Mouse (Mus musculus) myocyte (in vitro differentiated cells): ENCODE measurements around the gene S100a10. TPM values are rescaled to one million over a fixed set of nuclear protein-coding genes. Genes with fewer than 3 reads are reported as not detected.
"Not testable (repeated sequence)": the region's sequence is repeated elsewhere in the genome, so short reads cannot be mapped to it uniquely, and the experiment has no call there.

ENCODE experiments used
- H3K27me3 ChIP-seq: one replicate; pipeline ENCODE4 v1.6.1; 2011; ENCODE audit not compliant: control insufficient read depth, insufficient read depth, insufficient read length
- H3K36me3 ChIP-seq: one replicate; pipeline ENCODE4 v1.6.1; 2011; ENCODE audit not compliant: control insufficient read depth, insufficient read depth
- H3K4me2 ChIP-seq: one replicate; pipeline ENCODE4 v1.6.1; 2011; ENCODE audit warnings: low read depth, control low read depth
- H3K4me3 ChIP-seq: one replicate; pipeline ENCODE4 v1.5.1; 2011; ENCODE audit warnings: mild to moderate bottlenecking, control low read depth, moderate library complexity
- H3K79me2 ChIP-seq: one replicate; pipeline ENCODE4 v1.6.1; 2011; ENCODE audit not compliant: control insufficient read depth, insufficient read depth
- H3ac ChIP-seq: one replicate; pipeline ENCODE4 v1.6.1; 2011; ENCODE audit not compliant: control insufficient read depth, insufficient read length
- CEBPB ChIP-seq: IDR thresholded peaks from 2 replicates; pipeline ENCODE4 v1.6.1; 2011; ENCODE audit warnings: mild to moderate bottlenecking, moderate library complexity; ENCODE audit not compliant: poor library complexity, insufficient read depth, severe bottlenecking
- E2F4 ChIP-seq: IDR thresholded peaks from one replicate; pipeline ENCODE4 v1.6.1; 2011; ENCODE audit warnings: mild to moderate bottlenecking, control low read depth, moderate library complexity; ENCODE audit not compliant: insufficient read depth
- MAX ChIP-seq: IDR thresholded peaks from one replicate; pipeline ENCODE4 v1.6.1; 2011; ENCODE audit warnings: low read depth, mild to moderate bottlenecking, control low read depth
- MYOD1 ChIP-seq, 3 experiments: IDR thresholded peaks; one replicate each; pipeline ENCODE4 v1.6.1; 2011; ENCODE audit warnings: control low read depth in 2 of 3, low read depth in 2 of 3, mild to moderate bottlenecking in 2 of 3, moderate library complexity in 1 of 3; ENCODE audit not compliant: insufficient read length in 2 of 3, control insufficient read depth in 1 of 3
- MYOG ChIP-seq, 3 experiments: IDR thresholded peaks; one replicate each; pipeline ENCODE4 v1.6.1; 2011; ENCODE audit warnings: control low read depth in 2 of 3, low read depth in 2 of 3, mild to moderate bottlenecking in 2 of 3; ENCODE audit not compliant: insufficient read length in 2 of 3, control insufficient read depth in 1 of 3, insufficient read depth in 1 of 3
- POLR2A ChIP-seq: IDR thresholded peaks from one replicate; pipeline ENCODE4 v1.6.1; 2011; ENCODE audit warnings: low read depth, mild to moderate bottlenecking, control low read depth, moderate library complexity; ENCODE audit not compliant: insufficient read length
- POLR2AphosphoS2 ChIP-seq: IDR thresholded peaks from one replicate; pipeline ENCODE4 v1.6.1; 2011; ENCODE audit warnings: low read depth, control low read depth; ENCODE audit not compliant: insufficient read length
- REST ChIP-seq: IDR thresholded peaks from one replicate; pipeline ENCODE4 v1.6.1; 2011; ENCODE audit warnings: mild to moderate bottlenecking, control low read depth, moderate library complexity; ENCODE audit not compliant: insufficient read depth, insufficient read length
- SRF ChIP-seq: IDR thresholded peaks from one replicate; pipeline ENCODE4 v1.6.1; 2011; ENCODE audit warnings: low read depth; ENCODE audit not compliant: control insufficient read depth, insufficient read length
- TCF12 ChIP-seq: IDR thresholded peaks from one replicate; pipeline ENCODE4 v1.6.1; 2011; ENCODE audit warnings: mild to moderate bottlenecking, control low read depth; ENCODE audit not compliant: poor library complexity, insufficient read depth, severe bottlenecking
- TCF3 ChIP-seq: IDR thresholded peaks from one replicate; pipeline ENCODE4 v1.6.1; 2011; ENCODE audit warnings: low read depth, control low read depth; ENCODE audit not compliant: insufficient read length
- USF1 ChIP-seq: IDR thresholded peaks from one replicate; pipeline ENCODE4 v1.6.1; 2011; ENCODE audit warnings: low read depth, mild to moderate bottlenecking, control low read depth, moderate library complexity
- polyA plus RNA-seq: library from polyadenylated mRNA; unstranded; fragments of >200 nt; fragmentation: generic; extraction: Trizol; gene quantifications from one replicate; pipeline ENCODE4 v1.2.1, GENCODE M21; 2012; ENCODE audit warnings: missing spikeins

Gene S100a10
- polyA plus RNA-seq, 1 experiment, result 788 TPM

GRCm38 (mm10) chr3:93596632-93597031, 41.8 kb downstream of the S100a10 start:
- Histone ChIP-seq H3K4me2 (peak overlapping the region; percentile 58), H3K27me3 (no peaks in the 10 kb centered on the region), H3K79me2 (no peaks in the 10 kb centered on the region), H3K4me3 (no peak overlapping the region), H3K36me3 (no peaks in the 10 kb centered on the region), H3ac (no peak overlapping the region)
- TF ChIP-seq TCF12, result no peak
- no peak for TF ChIP-seq MYOG (IDR thresholded peaks at IDR 0.05; ENCODE audit: control insufficient read depth in 1 of 3, insufficient read depth in 1 of 3, insufficient read length in 2 of 3, low read depth in 2 of 3)
- no peak for TF ChIP-seq MAX
- no peak for TF ChIP-seq POLR2AphosphoS2
- TF ChIP-seq CEBPB, result no peak
- TF ChIP-seq REST, result no peak
- no peak for TF ChIP-seq MYOD1 (IDR thresholded peaks at IDR 0.05; ENCODE audit: control insufficient read depth in 1 of 3, insufficient read length in 2 of 3, low read depth in 2 of 3)
- TF ChIP-seq E2F4, result no peak
- no peak for TF ChIP-seq TCF3
- no peak for TF ChIP-seq SRF
- no peak for TF ChIP-seq USF1
- no peak for TF ChIP-seq POLR2A

- Histone ChIP-seq H3K79me2 (no peaks in the 10 kb centered on the region), H3ac (no peak overlapping the region), H3K27me3 (no peaks in the 10 kb centered on the region), H3K36me3 (no peaks in the 10 kb centered on the region), H3K4me2 (peak overlapping the region; percentile 60), H3K4me3 (no peak overlapping the region)
- TF ChIP-seq MYOG (IDR thresholded peaks at IDR 0.05; ENCODE audit: control insufficient read depth in 1 of 3, insufficient read depth in 1 of 3, insufficient read length in 2 of 3, low read depth in 2 of 3), result no peak
- peak in 1 of 3 experiments; percentile 10 for TF ChIP-seq MYOD1 (IDR thresholded peaks at IDR 0.05; ENCODE audit: control insufficient read depth in 1 of 3, insufficient read length in 2 of 3, low read depth in 2 of 3)
These were observed 42.5 kb downstream of the S100a10 start for GRCm38 (mm10) chr3:93597221-93597913.

- H3ac ChIP-seq, result no peak overlapping the region
- no peaks in the 10 kb centered on the region for H3K36me3 ChIP-seq
- no peaks in the 10 kb centered on the region for H3K27me3 ChIP-seq
- peak overlapping the region; percentile 60 for H3K4me2 ChIP-seq
- H3K79me2 ChIP-seq, result no peaks in the 10 kb centered on the region
- TF ChIP-seq MYOD1 (IDR thresholded peaks at IDR 0.05; ENCODE audit: control insufficient read depth in 1 of 3, insufficient read length in 2 of 3, low read depth in 2 of 3) (no peak), E2F4 (no peak), POLR2AphosphoS2 (no peak), MYOG (IDR thresholded peaks at IDR 0.05; ENCODE audit: control insufficient read depth in 1 of 3, insufficient read depth in 1 of 3, insufficient read length in 2 of 3, low read depth in 2 of 3) (no peak), CEBPB (no peak), USF1 (no peak)
- no peak overlapping the region for H3K4me3 ChIP-seq
These were observed 43.1 kb downstream of the S100a10 start for GRCm38 (mm10) chr3:93597970-93598369.

GRCm38 (mm10) chr3:93600206-93600605, 45.3 kb downstream of the S100a10 start:
- Histone ChIP-seq H3K36me3 (no peaks in the 10 kb centered on the region), H3K27me3 (no peaks in the 10 kb centered on the region), H3ac (no peak overlapping the region), H3K4me3 (no peak overlapping the region), H3K4me2 (no peak overlapping the region), H3K79me2 (no peaks in the 10 kb centered on the region)
- TF ChIP-seq TCF12 (no peak), TCF3 (no peak), POLR2AphosphoS2 (no peak), MAX (no peak), E2F4 (no peak), SRF (no peak), CEBPB (no peak), MYOG (IDR thresholded peaks at IDR 0.05; ENCODE audit: control insufficient read depth in 1 of 3, insufficient read depth in 1 of 3, insufficient read length in 2 of 3, low read depth in 2 of 3) (no peak)

- Histone ChIP-seq H3K27me3 (no peaks in the 10 kb centered on the region), H3K4me3 (no peak overlapping the region), H3K36me3 (no peaks in the 10 kb centered on the region), H3K4me2 (no peak overlapping the region), H3K79me2 (no peaks in the 10 kb centered on the region), H3ac (no peak overlapping the region)
- TF ChIP-seq REST, result no peak
- TF ChIP-seq CEBPB, result no peak
- TF ChIP-seq SRF, result no peak
- TF ChIP-seq USF1, result no peak
These were observed 47.0 kb downstream of the S100a10 start for GRCm38 (mm10) chr3:93601903-93602302.

- not testable (repeated sequence) for H3K27me3 ChIP-seq, H3ac ChIP-seq, H3K4me2 ChIP-seq, H3K4me3 ChIP-seq, H3K36me3 ChIP-seq, H3K79me2 ChIP-seq
These were observed 54.1 kb downstream of the S100a10 start for GRCm38 (mm10) chr3:93608970-93609369.
